Mouse (Mus musculus): ENCODE data around the gene Fgf12. TPM values are rescaled to one million over a fixed set of nuclear protein-coding genes. Genes with fewer than 3 reads are reported as not detected.
A peak's percentile ranks its signal among the peaks of the same experiment; 100 is the strongest.

Gene Fgf12
- polyA plus RNA-seq, 1 experiment from 2014 or later: 3.4 TPM

- Histone ChIP-seq H3K9ac (no peak overlapping the region), H3K27ac (no peak overlapping the region), H3K36me3 (no peaks in the 10 kb centered on the region), H3K4me3 (no peak overlapping the region), H3K4me1 (no peaks in the 10 kb centered on the region), H3K27me3 (no peaks in the 10 kb centered on the region), H3K4me2 (no peak overlapping the region), H3K9me3 (no peaks in the 10 kb centered on the region)
- ATAC-seq (ENCODE audit: borderline replicate concordance, extremely low read depth, low FRiP score, low TSS enrichment): no peak
- WGBS: 58% methylated on average over 1 of the region's 1 CpGs
Measured at GRCm38 (mm10) chr16:28603155-28603554, 149.7 kb downstream of the Fgf12 start.

- Histone ChIP-seq H3K27ac (no peak overlapping the region), H3K9ac (no peak overlapping the region), H3K9me3 (no peaks in the 10 kb centered on the region), H3K4me2 (no peak overlapping the region), H3K27me3 (no peaks in the 10 kb centered on the region), H3K4me3 (no peak overlapping the region), H3K36me3 (no peaks in the 10 kb centered on the region), H3K4me1 (no peaks in the 10 kb centered on the region)
- ATAC-seq (ENCODE audit: borderline replicate concordance, extremely low read depth, low FRiP score, low TSS enrichment): no peak
- 69% methylated on average over 4 of the region's 4 CpGs for WGBS
Measured at GRCm38 (mm10) chr16:28601723-28602122, 151.1 kb downstream of the Fgf12 start.

- Histone ChIP-seq H3K27ac (no peak overlapping the region), H3K36me3 (no peaks in the 10 kb centered on the region), H3K4me2 (no peak overlapping the region), H3K9ac (no peak overlapping the region), H3K27me3 (no peaks in the 10 kb centered on the region), H3K9me3 (no peaks in the 10 kb centered on the region), H3K4me3 (no peak overlapping the region), H3K4me1 (no peaks in the 10 kb centered on the region)
- 80% methylated on average over 13 of the region's 13 CpGs for WGBS
- ATAC-seq (ENCODE audit: borderline replicate concordance, extremely low read depth, low FRiP score, low TSS enrichment): no peak
Measured at GRCm38 (mm10) chr16:28596112-28596511, 156.8 kb downstream of the Fgf12 start.

GRCm38 (mm10) chr16:28593075-28593915, 159.6 kb downstream of the Fgf12 start:
- H3K9me3 ChIP-seq: no peaks in the 10 kb centered on the region
- no peaks in the 10 kb centered on the region for H3K27me3 ChIP-seq
- peak overlapping the region; percentile 55 for H3K4me2 ChIP-seq
- H3K4me1 ChIP-seq: no peaks in the 10 kb centered on the region
- H3K9ac ChIP-seq: no peak overlapping the region
- peak; percentile 57; the same call in 1 of the 2 replicates for ATAC-seq (ENCODE audit: borderline replicate concordance, extremely low read depth, low FRiP score, low TSS enrichment)
- 25% methylated on average over 26 of the region's 26 CpGs for WGBS
- H3K36me3 ChIP-seq: no peaks in the 10 kb centered on the region
- H3K4me3 ChIP-seq: peak overlapping the region; percentile 30
- no peak overlapping the region for H3K27ac ChIP-seq

GRCm38 (mm10) chr16:28592466-28592865, 160.4 kb downstream of the Fgf12 start:
- Histone ChIP-seq H3K27ac (no peak overlapping the region), H3K4me1 (no peaks in the 10 kb centered on the region), H3K4me2 (no peak overlapping the region), H3K36me3 (no peaks in the 10 kb centered on the region), H3K9me3 (no peaks in the 10 kb centered on the region), H3K27me3 (no peaks in the 10 kb centered on the region), H3K4me3 (no peak overlapping the region), H3K9ac (no peak overlapping the region)
- no peak for ATAC-seq (ENCODE audit: borderline replicate concordance, extremely low read depth, low FRiP score, low TSS enrichment)
- 90% methylated on average over 6 of the region's 6 CpGs for WGBS

GRCm38 (mm10) chr16:28591583-28591982, 161.3 kb downstream of the Fgf12 start:
- no peaks in the 10 kb centered on the region for H3K9me3 ChIP-seq
- no peak overlapping the region for H3K4me3 ChIP-seq
- no peak for ATAC-seq (ENCODE audit: borderline replicate concordance, extremely low read depth, low FRiP score, low TSS enrichment)
- H3K9ac ChIP-seq: no peak overlapping the region
- H3K27ac ChIP-seq: no peak overlapping the region
- no peaks in the 10 kb centered on the region for H3K4me1 ChIP-seq
- 57% methylated on average over 9 of the region's 9 CpGs for WGBS
- H3K4me2 ChIP-seq: no peak overlapping the region
- H3K36me3 ChIP-seq: no peaks in the 10 kb centered on the region
- no peaks in the 10 kb centered on the region for H3K27me3 ChIP-seq

- H3K9ac ChIP-seq: no peak overlapping the region
- H3K27me3 ChIP-seq: no peaks in the 10 kb centered on the region
- no peak overlapping the region for H3K4me3 ChIP-seq
- H3K36me3 ChIP-seq: no peaks in the 10 kb centered on the region
- H3K9me3 ChIP-seq: no peaks in the 10 kb centered on the region
- no peak overlapping the region for H3K4me2 ChIP-seq
- ATAC-seq (ENCODE audit: borderline replicate concordance, extremely low read depth, low FRiP score, low TSS enrichment): no peak
- 0 out of 2 replicates have a peak, but pooled peaks cover 3% of the 10 kb centered on the region for H3K4me1 ChIP-seq
- no peak overlapping the region for H3K27ac ChIP-seq
- WGBS: 70% methylated on average over 3 of the region's 3 CpGs
Measured at GRCm38 (mm10) chr16:28572212-28572611, 180.7 kb downstream of the Fgf12 start.

GRCm38 (mm10) chr16:28564716-28565217, 188.1 kb downstream of the Fgf12 start:
- peak; percentile 42; the same call in 1 of the 2 replicates for ATAC-seq (ENCODE audit: borderline replicate concordance, extremely low read depth, low FRiP score, low TSS enrichment)
- no peak overlapping the region for H3K27ac ChIP-seq
- no peak overlapping the region for H3K9ac ChIP-seq
- peak overlapping the region; percentile 96 for H3K4me2 ChIP-seq
- peaks cover 11% of the 10 kb centered on the region; the same call in 1 of the 2 replicates for H3K4me1 ChIP-seq
- H3K9me3 ChIP-seq: no peaks in the 10 kb centered on the region
- no peaks in the 10 kb centered on the region for H3K36me3 ChIP-seq
- H3K4me3 ChIP-seq: peak overlapping the region; percentile 49
- under 1% methylated on average over 53 of the region's 58 CpGs for WGBS
- peaks cover 33% of the 10 kb centered on the region for H3K27me3 ChIP-seq

- Histone ChIP-seq H3K9me3 (no peaks in the 10 kb centered on the region), H3K9ac (no peak overlapping the region), H3K36me3 (no peaks in the 10 kb centered on the region), H3K4me2 (peak overlapping the region; percentile 96), H3K4me1 (peaks cover 11% of the 10 kb centered on the region; the same call in 1 of the 2 replicates), H3K27ac (no peak overlapping the region), H3K4me3 (peak overlapping the region; percentile 49), H3K27me3 (peaks cover 33% of the 10 kb centered on the region)
- ATAC-seq (ENCODE audit: borderline replicate concordance, extremely low read depth, low FRiP score, low TSS enrichment): peak; percentile 72
- WGBS: under 1% methylated on average over 45 of the region's 45 CpGs
Measured at GRCm38 (mm10) chr16:28564075-28564715, 188.7 kb downstream of the Fgf12 start.

GRCm38 (mm10) chr16:28562847-28563246, 190.0 kb downstream of the Fgf12 start:
- H3K9me3 ChIP-seq: no peaks in the 10 kb centered on the region
- no peak overlapping the region for H3K9ac ChIP-seq
- no peak overlapping the region for H3K4me2 ChIP-seq
- WGBS: 74% methylated on average over 6 of the region's 6 CpGs
- H3K4me3 ChIP-seq: no peak overlapping the region
- H3K36me3 ChIP-seq: no peaks in the 10 kb centered on the region
- H3K27ac ChIP-seq: no peak overlapping the region
- H3K27me3 ChIP-seq: peaks cover 33% of the 10 kb centered on the region
- H3K4me1 ChIP-seq: peaks cover 11% of the 10 kb centered on the region; the same call in 1 of the 2 replicates
- ATAC-seq (ENCODE audit: borderline replicate concordance, extremely low read depth, low FRiP score, low TSS enrichment): no peak

- H3K4me1 ChIP-seq: no peaks in the 10 kb centered on the region
- no peak overlapping the region for H3K9ac ChIP-seq
- H3K36me3 ChIP-seq: no peaks in the 10 kb centered on the region
- WGBS: 52% methylated on average over 10 of the region's 10 CpGs
- no peak for ATAC-seq (ENCODE audit: borderline replicate concordance, extremely low read depth, low FRiP score, low TSS enrichment)
- H3K4me3 ChIP-seq: no peak overlapping the region
- H3K9me3 ChIP-seq: no peaks in the 10 kb centered on the region
- no peak overlapping the region for H3K27ac ChIP-seq
- no peak overlapping the region for H3K4me2 ChIP-seq
- no peaks in the 10 kb centered on the region for H3K27me3 ChIP-seq
Measured at GRCm38 (mm10) chr16:28555219-28555618, 197.6 kb downstream of the Fgf12 start.

GRCm38 (mm10) chr16:28539423-28539822, 213.4 kb downstream of the Fgf12 start:
- ATAC-seq (ENCODE audit: borderline replicate concordance, extremely low read depth, low FRiP score, low TSS enrichment): no peak
- no peak overlapping the region for H3K4me2 ChIP-seq
- WGBS: 48% methylated on average over 3 of the region's 3 CpGs
- H3K27me3 ChIP-seq: no peaks in the 10 kb centered on the region
- H3K9ac ChIP-seq: no peak overlapping the region
- H3K9me3 ChIP-seq: no peaks in the 10 kb centered on the region
- no peaks in the 10 kb centered on the region for H3K4me1 ChIP-seq
- no peak overlapping the region for H3K4me3 ChIP-seq
- H3K36me3 ChIP-seq: no peaks in the 10 kb centered on the region
- no peak overlapping the region for H3K27ac ChIP-seq
